In genomic region chr5:143054703-143055102, GRCm38 (mm10) we compare ENCODE assay signal across 15 mouse cellular contexts. TPM values are rescaled to one million over a fixed set of nuclear protein-coding genes. Genes with fewer than 3 reads are reported as not detected.
DNase-seq lines count a peak whose midpoint lies in the region; ATAC-seq and TF ChIP-seq lines count a peak whose summit lies in the region.
"Had no signal": no experiment of that assay in that cellular context is flagged by ENCODE, and none has a peak within 500 bp of the region (broad histone marks: within the 10 kb centered on the region; RNA-seq: fewer than 3 reads in every experiment).

No protein-coding gene starts in this region.

- ATAC-seq in midbrain, embryonic 15.5 days (replicated peaks), result no peak
- no peak for ATAC-seq in midbrain, embryonic 11.5 days (ENCODE audit: low FRiP score)
- no peak for ATAC-seq in heart, embryonic 15.5 days (replicated peaks; ENCODE audit: insufficient number of reproducible peaks, insufficient read depth, low FRiP score, low read depth)
- ATAC-seq in liver, postnatal 0 days, result no peak
- no peak for ATAC-seq in megakaryocyte progenitor cell, adult 5-6 weeks (replicated peaks; ENCODE audit: poor library complexity)

- TF ChIP-seq CTCF in liver, postnatal 0 days (IDR thresholded peaks at IDR 0.05; ENCODE audit: low read depth), result peak; percentile 52

- no peaks in the 10 kb centered on the region for H3K27me3 ChIP-seq in heart, embryonic 10.5 days (ENCODE audit: insufficient read depth, poor library complexity, severe bottlenecking)
- H3K27me3 ChIP-seq in midbrain, embryonic 15.5 days (replicated peaks), result no peaks in the 10 kb centered on the region
- peaks cover 2% of the 10 kb centered on the region; the same call in 1 of the 2 replicates for H3K27me3 ChIP-seq in midbrain, embryonic 11.5 days (ENCODE audit: control insufficient read depth, insufficient read depth, low read length)
- H3K27me3 ChIP-seq in heart, embryonic 15.5 days, result no peaks in the 10 kb centered on the region
- no peaks in the 10 kb centered on the region for H3K27me3 ChIP-seq in liver, postnatal 0 days (ENCODE audit: insufficient read depth, low read length)
- H3K27me3 ChIP-seq: limb, embryonic 15.5 days had no signal

- TF ChIP-seq EP300 in liver, postnatal 0 days (IDR thresholded peaks at IDR 0.05; ENCODE audit: low read depth), result no peak

- no peak overlapping the region for H3K9ac ChIP-seq in midbrain, embryonic 15.5 days
- H3K9ac ChIP-seq in midbrain, embryonic 11.5 days (ENCODE audit: low read length), result no peak overlapping the region
- H3K9ac ChIP-seq in heart, embryonic 15.5 days, result no peak overlapping the region
- no peak overlapping the region for H3K9ac ChIP-seq in liver, postnatal 0 days (replicated peaks)
- H3K9ac ChIP-seq: forebrain, postnatal 0 days; limb, embryonic 15.5 days had no signal

- H3K4me2 ChIP-seq in midbrain, embryonic 15.5 days, result no peak overlapping the region
- H3K4me2 ChIP-seq in midbrain, embryonic 11.5 days, result no peak overlapping the region
- H3K4me2 ChIP-seq in heart, embryonic 15.5 days, result no peak overlapping the region
- peak overlapping the region; percentile 30; the same call in 1 of the 2 replicates for H3K4me2 ChIP-seq in liver, postnatal 0 days (ENCODE audit: low read depth, low read length)
- H3K4me2 ChIP-seq: limb, embryonic 15.5 days had no signal

- H3K36me3 ChIP-seq in heart, embryonic 10.5 days, result peaks cover 9% of the 10 kb centered on the region
- H3K36me3 ChIP-seq in midbrain, embryonic 15.5 days (replicated peaks), result 0 out of 2 replicates have a peak, but pooled peaks cover 3% of the 10 kb centered on the region
- no peaks in the 10 kb centered on the region; the same call in 1 of the 2 replicates for H3K36me3 ChIP-seq in midbrain, embryonic 11.5 days (ENCODE audit: control insufficient read depth, insufficient read depth, low read length)
- no peaks in the 10 kb centered on the region for H3K36me3 ChIP-seq in heart, embryonic 15.5 days
- H3K36me3 ChIP-seq in liver, postnatal 0 days (replicated peaks; ENCODE audit: insufficient read depth, low read length), result peaks cover 13% of the 10 kb centered on the region

- H3K27ac ChIP-seq in heart, embryonic 10.5 days, result peak overlapping the region; percentile 82
- H3K27ac ChIP-seq in midbrain, embryonic 15.5 days, result 0 out of 2 replicates have a peak overlapping the region, but pooled peaks have one; percentile 20
- H3K27ac ChIP-seq in midbrain, embryonic 11.5 days (ENCODE audit: low read depth, low read length), result no peak overlapping the region
- peak overlapping the region; percentile 55 for H3K27ac ChIP-seq in heart, embryonic 15.5 days
- peak overlapping the region; percentile 76 for H3K27ac ChIP-seq in liver, postnatal 0 days (ENCODE audit: low read depth)

- 77% methylated on average over 2 of the region's 2 CpGs for WGBS in heart, embryonic 10.5 days
- WGBS in midbrain, embryonic 15.5 days, result 82% methylated on average over 2 of the region's 2 CpGs
- WGBS in midbrain, embryonic 11.5 days, result 85% methylated on average over 2 of the region's 2 CpGs
- WGBS in heart, embryonic 15.5 days, result 70% methylated on average over 2 of the region's 2 CpGs
- WGBS in liver, postnatal 0 days (ENCODE audit: insufficient replicate concordance), result 54% methylated on average over 2 of the region's 2 CpGs

- H3K4me3 ChIP-seq in heart, embryonic 10.5 days, result no peak overlapping the region
- H3K4me3 ChIP-seq in midbrain, embryonic 15.5 days, result no peak overlapping the region
- H3K4me3 ChIP-seq in midbrain, embryonic 11.5 days (ENCODE audit: low read depth, low read length), result no peak overlapping the region
- no peak overlapping the region for H3K4me3 ChIP-seq in heart, embryonic 15.5 days
- no peak overlapping the region for H3K4me3 ChIP-seq in liver, postnatal 0 days (ENCODE audit: low read depth, low read length)
- H3K4me3 ChIP-seq: limb, embryonic 15.5 days had no signal

- H3K4me1 ChIP-seq in heart, embryonic 10.5 days, result peaks cover 85% of the 10 kb centered on the region
- peaks cover 35% of the 10 kb centered on the region for H3K4me1 ChIP-seq in midbrain, embryonic 15.5 days
- H3K4me1 ChIP-seq in midbrain, embryonic 11.5 days (ENCODE audit: control insufficient read depth, insufficient read depth, low read length), result peaks cover 13% of the 10 kb centered on the region
- peaks cover 70% of the 10 kb centered on the region for H3K4me1 ChIP-seq in heart, embryonic 15.5 days (replicated peaks)
- peaks cover 87% of the 10 kb centered on the region for H3K4me1 ChIP-seq in liver, postnatal 0 days (ENCODE audit: insufficient read depth)

- DNase-seq in heart, embryonic 10.5 days (ENCODE audit: low spot score), result peak; percentile 65
- no peak for DNase-seq in heart, adult 9 months (ENCODE audit: low spot score in 2 of 2)
- no peak for DNase-seq in midbrain, embryonic 11.5 days (ENCODE audit: low spot score, missing footprints)
- DNase-seq in liver, postnatal 0 days, result no peak
- DNase-seq in cerebellum, adult 18-20 months, result no peak
- DNase-seq: adrenal gland, postnatal 25 days; forebrain, postnatal 0 days; kidney, adult 8-10 months; right cerebral cortex, postnatal 14 days; thymus, postnatal 14 days had no signal

- no peaks in the 10 kb centered on the region for H3K9me3 ChIP-seq in heart, embryonic 10.5 days
- H3K9me3 ChIP-seq in midbrain, embryonic 15.5 days, result no peaks in the 10 kb centered on the region
- H3K9me3 ChIP-seq in midbrain, embryonic 11.5 days (ENCODE audit: control insufficient read depth, low read length), result no peaks in the 10 kb centered on the region
- H3K9me3 ChIP-seq in heart, embryonic 15.5 days (replicated peaks), result no peaks in the 10 kb centered on the region
- no peaks in the 10 kb centered on the region for H3K9me3 ChIP-seq in liver, postnatal 0 days (ENCODE audit: low read length)
- H3K9me3 ChIP-seq: G1E; limb, embryonic 15.5 days had no signal

RNA-seq across cellular contexts. Expression of gene Rnf216, which starts 58.1 kb away (rescaled TPM):
- 37.9 and 40.6 TPM in 2 replicates for polyA plus RNA-seq in heart, embryonic 10.5 days (2016; fragmentation: Nextera tagmentation; extraction: Ambion mirVana)
- 30.6 and 33.6 TPM in 2 replicates for polyA plus RNA-seq in midbrain, embryonic 15.5 days (2015; fragmentation: Nextera tagmentation; extraction: Ambion mirVana)
- polyA plus RNA-seq in midbrain, embryonic 11.5 days (2014; fragmentation: Nextera tagmentation; extraction: Ambion mirVana), result 29.2 and 29.4 TPM in 2 replicates
- 23.9 and 27.5 TPM in 2 replicates for polyA plus RNA-seq in heart, embryonic 15.5 days (2015; fragmentation: Nextera tagmentation; extraction: Ambion mirVana)
- polyA plus RNA-seq in liver, postnatal 0 days (2015; fragmentation: Nextera tagmentation; extraction: Ambion mirVana), result 8.4 and 10.5 TPM in 2 replicates
- total RNA-seq in megakaryocyte progenitor cell, adult 5-6 weeks (2015), result 43.8 and 53.6 TPM in 2 replicates
- 38.2 and 40.9 TPM in 2 replicates for total RNA-seq in megakaryocyte progenitor cell, adult 5-6 weeks (2017)
